Mouse (Mus musculus): ENCODE results near the gene Spef1. TPM values are rescaled to one million over a fixed set of nuclear protein-coding genes. Genes with fewer than 3 reads are reported as not detected.

Gene Spef1
- 1.3 and 1.6 TPM in 2 replicates for polyA plus RNA-seq (2012)

DNA sequence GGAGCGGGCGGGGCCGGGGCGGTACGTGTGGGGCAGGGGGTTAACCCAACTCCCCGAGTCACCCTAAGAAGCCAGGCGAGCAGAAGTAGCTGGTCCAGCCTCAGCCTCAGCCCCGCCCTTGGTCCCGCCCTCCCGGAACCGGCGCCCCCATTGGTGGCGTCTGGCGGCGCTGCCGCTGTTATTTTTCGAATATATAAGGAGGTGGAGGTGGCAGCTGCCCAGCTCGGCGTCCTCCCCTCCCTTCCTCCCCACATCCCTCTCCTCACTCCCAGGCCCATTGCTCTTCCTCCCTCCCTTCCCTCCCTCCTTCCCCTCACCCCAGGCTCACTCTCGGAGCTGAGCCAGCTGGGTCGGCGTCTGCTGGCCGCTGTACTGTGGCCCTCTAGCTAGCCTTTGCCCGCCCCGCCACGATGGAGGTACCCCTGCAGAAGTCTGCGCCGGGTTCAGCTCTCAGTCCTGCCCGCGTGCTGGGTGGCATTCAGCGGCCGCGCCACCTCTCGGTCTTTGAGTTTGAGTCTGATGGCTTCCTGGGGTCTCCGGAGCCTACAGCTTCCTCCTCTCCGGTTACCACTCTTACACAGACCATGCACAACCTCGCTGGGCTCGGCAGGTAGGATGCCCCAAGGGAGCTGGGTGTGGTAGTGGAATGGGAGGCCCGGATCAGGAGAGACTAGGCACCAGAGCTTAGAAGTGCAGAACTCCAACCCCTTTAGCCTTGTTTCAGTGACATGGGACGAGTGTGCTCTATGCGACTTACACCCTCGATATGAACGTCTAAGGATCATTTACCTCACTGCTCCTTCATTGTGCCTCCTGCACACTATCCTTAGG, at the start of gene Spef1, which contains the start of gene Cdc25b:
Gene Spef1 (minus strand): TSS at position 512 of the 831 bp plus-strand sequence.
Gene Cdc25b (plus strand): TSS at position 179 of the 831 bp plus-strand sequence.
- no peak for TF ChIP-seq GATA1 (IDR thresholded peaks at IDR 0.05; ENCODE audit: low read length)

DNA sequence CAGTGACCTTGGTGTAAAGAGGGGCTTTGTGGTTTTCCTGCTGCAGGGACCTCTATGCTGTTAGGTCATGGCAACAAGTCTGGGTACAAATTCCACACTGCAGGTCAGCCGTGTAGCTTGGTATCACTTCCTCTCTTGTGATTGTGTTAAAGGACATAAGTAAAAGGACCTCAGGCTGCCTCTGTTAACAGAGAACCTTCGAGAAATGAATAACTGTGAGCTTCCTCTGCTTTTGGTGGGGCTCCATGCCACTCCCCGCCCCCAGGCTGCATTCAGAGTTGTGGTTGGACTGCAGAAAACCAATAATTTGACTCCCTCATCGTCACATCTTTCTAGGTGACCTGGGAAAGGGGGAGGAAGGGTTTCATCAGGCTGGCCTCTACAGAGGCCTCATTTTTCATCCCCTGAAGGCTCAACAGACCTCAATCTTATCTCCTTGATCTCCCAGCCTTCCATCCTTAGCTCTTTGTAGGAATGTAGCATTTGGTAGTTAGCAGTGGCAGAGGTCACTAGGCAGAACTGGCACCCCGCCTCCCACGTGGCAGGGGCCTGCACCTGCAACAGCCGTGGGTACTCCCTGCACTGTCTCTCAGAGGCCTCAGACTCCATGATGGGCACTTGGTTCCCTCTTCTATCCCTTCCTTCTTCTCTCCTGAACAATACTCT, 48.0 kb upstream of the Spef1 start:
- TF ChIP-seq GATA1 (IDR thresholded peaks at IDR 0.05; ENCODE audit: low read length): no peak

DNA sequence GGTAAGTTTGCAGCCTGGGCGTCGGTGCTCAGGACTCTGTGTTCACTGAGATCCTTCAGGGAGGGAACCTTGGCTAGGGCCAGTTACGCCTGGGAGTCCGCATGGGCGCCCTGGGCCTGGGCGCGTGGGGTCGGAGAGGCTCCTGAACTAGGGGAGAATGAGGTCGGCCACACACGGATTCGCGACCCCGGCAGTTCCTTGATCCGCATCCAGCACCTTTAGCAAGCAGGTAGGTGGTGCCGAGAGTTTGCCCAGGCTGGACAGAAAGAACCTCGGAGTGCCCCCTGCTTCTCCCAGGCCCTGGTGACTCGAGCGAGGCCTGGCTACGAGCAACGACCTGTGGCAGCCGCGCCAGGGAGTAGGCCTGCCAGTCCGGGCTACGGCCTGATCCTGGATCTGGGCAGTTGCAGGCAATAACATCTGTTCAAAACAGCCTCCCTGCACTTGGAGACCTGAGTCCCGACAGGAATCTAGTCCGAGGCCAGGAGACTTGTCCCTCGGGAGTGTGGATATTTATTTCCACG, 47.1 kb upstream of the Spef1 start:
- TF ChIP-seq GATA1 (IDR thresholded peaks at IDR 0.05; ENCODE audit: low read length): no peak

DNA sequence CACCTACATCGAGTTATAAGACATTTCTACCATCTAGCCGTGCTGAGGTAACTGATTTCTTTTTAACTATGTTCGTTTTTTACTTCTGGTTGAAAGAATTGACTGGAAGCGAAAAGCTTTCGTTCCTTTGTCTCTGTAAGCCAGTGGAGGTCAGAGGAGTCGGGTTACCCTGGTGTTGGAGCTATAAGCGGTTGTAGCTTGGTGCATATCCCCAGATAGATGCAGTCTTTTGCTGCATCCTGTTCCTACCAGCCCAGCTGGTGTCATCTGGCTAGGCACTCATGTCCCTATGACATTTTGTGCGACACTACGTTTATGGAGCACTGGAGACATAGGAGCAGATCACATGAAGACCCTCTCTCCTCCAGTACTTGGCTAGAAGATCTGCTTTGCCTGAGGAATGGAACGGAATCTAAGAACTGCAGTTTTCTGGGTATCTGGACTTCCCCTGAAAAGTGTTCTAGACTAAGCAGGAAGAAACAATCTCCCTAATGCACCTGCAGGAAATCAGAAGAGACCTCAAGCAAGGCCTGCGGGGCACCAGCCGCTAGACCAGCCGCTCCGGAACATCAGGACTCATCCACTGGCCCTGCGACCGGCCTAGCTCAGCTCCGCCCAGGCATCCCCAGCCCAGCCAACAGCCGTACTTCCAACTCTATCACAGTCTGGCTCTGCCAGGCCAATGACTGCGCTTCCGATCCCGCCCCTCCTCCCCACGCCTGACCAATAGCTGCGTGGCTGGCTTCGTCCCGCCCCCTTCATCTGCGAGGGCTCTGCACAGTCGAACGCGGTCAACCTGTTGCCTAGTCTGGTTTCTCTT, 46.4 kb upstream of the Spef1 start, which contains the start of gene Mavs:
Gene Mavs (plus strand): TSS at position 757 of the 820 bp plus-strand sequence.
- no peak for TF ChIP-seq GATA1 (IDR thresholded peaks at IDR 0.05; ENCODE audit: low read length)

DNA sequence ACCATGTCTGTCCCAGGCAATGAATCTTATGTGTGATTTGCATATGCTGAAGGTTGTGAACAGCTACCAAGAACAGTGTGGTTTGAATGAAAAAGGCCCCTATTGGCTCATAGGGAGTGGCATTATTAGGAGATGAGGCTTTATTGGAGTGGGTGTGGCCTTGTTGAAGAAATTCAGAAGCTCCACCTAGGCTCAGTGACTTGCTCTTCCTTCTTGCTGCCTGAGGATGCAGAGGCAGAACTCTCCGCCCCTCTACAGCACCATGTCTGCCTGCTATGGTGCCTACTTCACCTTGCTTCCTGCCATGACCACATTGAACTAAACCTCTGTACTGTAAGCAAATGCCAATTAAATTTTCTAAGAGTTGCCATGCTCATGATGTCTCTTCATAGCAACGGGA, 45.5 kb upstream of the Spef1 start:
- TF ChIP-seq GATA1 (IDR thresholded peaks at IDR 0.05; ENCODE audit: low read length): no peak

DNA sequence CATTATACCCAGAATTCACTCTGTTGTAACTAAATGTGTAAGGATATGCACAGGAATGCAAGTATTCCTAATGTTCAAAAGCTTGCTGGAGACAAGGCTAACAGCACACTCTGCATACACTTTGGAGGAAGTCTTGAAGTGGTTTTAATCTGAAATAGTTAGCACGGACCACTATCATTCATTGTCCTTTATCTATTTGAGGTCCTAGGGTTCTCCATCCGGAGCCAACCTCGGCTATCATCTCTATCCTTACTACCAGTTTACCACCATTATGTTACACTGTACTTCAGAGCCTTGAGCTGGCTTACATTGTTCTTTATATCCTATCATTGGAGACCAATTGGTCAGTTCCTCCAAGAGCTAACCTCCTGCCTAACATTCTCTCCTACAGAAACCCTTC, 40.2 kb upstream of the Spef1 start:
- no peak for TF ChIP-seq GATA1 (IDR thresholded peaks at IDR 0.05; ENCODE audit: low read length)

DNA sequence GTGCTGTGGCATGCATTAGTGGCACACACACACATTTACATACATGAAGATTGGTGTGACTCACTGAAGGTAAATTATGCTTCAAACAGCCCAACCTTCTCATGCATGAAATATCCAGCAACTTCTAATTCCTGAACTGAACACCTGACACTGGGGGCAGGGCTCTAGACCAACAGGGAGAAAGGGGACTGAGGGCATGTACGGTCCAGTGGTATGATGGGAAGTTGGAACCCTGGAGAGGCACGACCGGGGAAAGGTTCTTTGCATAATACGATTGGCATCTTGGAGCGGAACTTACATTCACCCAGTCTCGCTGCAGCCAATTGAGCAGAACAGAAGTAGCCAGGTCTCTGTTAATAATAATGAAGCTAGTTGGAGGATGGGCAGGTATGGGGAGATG, 38.1 kb upstream of the Spef1 start:
- TF ChIP-seq GATA1 (IDR thresholded peaks at IDR 0.05; ENCODE audit: low read length): no peak

DNA sequence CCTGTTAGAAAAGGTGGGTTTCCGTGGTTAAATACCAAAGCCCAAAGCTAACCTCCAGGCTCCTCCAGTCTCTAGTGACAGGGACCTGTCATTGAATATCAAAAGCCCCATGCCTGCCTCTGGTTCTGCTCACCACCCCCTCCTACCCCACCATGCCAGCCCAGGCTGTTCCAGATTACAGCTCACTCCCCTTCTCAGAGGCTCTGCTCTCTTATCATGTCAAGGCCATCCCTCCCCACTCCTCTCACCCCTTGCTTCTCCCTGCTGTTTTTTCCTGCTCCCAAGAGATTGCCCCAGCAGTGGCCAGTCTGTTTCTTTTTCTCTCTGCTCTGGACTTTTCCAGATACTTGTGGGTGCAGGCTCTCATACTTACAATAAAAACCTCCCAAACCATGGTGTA, 36.5 kb upstream of the Spef1 start:
- no peak for TF ChIP-seq GATA1 (IDR thresholded peaks at IDR 0.05; ENCODE audit: low read length)

DNA sequence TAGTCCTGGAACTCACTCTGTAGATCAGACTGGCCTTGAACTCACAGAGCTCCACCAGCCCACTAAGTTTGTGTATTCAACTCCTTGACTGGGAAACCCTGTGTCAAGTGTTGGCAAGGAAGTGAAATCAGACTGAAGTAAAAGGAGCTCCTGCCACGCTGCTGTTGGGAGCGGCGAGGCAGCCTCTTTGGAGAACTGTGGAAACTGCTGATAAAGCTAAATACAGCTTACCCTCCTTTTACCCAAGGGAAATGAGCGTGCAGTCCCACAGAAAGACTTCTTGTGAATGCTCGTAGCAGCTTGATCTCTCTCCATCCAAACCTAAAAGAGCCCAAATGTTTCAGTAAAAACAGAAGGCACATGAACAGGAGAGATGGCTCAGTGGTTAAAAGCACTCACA, 35.5 kb upstream of the Spef1 start:
- TF ChIP-seq GATA1 (IDR thresholded peaks at IDR 0.05; ENCODE audit: low read length): no peak

DNA sequence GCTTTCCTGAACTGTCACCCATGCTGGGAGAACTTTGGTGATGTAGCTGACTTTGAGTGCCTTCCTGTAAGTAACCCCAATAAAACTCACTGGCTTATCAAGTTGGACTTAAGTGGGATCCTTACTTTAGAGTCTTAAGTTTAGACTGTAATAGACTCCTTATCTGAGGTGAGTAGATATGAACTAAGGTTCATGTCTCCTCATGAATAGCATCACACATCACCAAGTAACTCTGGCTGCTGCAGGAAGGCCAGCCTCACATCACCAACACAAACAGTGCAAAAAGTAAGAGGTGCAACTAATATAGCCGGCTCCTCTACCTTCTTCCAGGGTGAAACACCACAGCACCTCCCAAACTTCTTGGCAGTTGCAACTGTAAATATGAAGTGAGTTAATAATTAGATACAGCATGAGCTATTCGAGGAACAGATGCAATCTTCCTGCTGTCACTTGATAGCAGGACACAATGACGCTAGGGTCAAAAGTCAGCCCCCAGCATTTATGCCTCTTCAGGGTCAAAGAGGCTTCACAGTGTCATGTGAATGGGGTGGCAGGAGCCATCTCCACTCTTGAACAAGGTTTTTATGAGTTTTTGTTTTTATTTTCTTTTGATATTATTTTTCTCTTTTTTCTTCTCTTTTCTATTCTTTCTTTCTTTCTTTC, 34.9 kb upstream of the Spef1 start:
- no peak for TF ChIP-seq GATA1 (IDR thresholded peaks at IDR 0.05; ENCODE audit: low read length)

DNA sequence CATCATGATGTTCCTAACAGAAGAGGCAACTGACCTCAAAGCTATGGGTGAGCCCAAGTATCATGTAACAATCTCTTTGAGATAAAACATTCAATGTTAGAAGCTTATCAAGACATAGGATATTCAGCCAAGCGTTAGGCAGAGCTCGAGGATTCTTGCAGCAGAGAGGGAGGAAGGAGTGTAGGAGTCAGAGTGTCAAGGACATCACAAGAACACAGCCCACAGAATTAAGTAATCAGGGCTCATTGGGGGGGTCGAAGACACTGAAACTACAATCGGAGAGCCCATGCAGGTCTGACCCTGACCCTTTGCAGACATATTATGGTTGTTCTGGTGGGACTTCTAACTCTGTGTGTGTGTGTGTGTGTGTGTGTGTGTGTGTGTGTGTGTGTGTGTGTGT, 32.9 kb upstream of the Spef1 start:
- TF ChIP-seq GATA1 (IDR thresholded peaks at IDR 0.05; ENCODE audit: low read length): no peak

DNA sequence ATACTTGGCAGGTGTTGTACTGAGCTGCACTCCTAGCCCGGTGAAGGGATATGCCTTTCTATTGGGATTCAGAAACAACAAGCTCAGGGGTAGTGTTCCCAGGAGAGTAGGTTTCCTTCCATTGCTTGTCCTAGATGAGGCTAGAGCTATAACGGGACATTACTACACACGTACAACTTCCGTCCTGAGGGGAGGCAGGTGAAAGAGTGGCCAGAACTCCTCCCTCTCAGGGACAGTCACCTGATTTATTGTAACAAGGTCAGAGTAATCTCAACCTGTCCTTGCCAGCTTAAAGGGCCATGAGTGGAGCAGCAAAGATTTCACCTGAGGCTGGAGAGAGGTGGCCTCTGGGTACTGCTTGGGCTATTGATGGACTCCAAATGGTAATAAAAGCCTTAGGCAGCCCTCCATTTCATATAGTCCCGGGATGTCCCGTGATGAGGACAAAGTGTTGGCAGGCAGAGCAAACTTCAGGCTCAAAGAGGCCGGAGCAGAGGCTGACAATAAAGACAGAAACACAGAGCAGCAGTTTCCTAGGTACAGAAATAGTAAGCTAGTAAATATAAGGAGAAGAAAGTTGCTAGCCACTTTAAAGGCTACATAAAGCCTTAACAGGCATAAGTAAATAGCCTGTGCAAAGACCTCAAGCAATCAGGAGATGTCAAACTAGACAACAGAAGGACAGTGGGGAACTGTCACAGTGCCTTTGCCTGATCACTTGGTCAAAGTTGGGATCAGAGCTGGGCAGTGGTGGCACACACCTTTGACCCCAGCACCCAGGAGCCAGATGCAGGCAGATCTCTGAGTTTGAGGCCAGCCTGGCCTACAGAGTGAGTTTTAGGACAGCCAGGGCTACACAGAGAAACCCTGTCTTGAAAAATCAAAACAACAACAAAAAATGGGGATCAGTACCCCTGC, 29.1 kb upstream of the Spef1 start:
- no peak for TF ChIP-seq GATA1 (IDR thresholded peaks at IDR 0.05; ENCODE audit: low read length)

DNA sequence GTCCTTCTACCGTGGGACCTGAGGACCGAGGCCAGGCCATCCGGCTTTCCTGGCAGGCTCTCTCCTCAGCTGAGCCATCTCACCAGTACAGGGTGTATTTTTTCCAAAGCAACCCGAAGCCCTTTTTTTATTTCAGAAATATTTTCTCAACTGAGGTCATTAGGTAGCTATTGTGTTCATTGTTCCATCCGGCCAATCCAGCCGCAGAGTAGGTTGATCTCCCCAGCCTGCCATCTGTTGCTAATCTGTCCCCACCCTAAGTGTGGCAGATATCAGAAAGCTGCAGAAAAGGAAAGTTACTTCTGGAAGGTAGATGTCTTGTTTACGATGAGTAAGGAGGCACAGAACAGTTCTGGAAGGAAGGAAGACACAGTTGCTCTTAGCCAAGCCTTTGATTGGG, 26.7 kb upstream of the Spef1 start:
- TF ChIP-seq GATA1 (IDR thresholded peaks at IDR 0.05; ENCODE audit: low read length): peak; percentile 67

DNA sequence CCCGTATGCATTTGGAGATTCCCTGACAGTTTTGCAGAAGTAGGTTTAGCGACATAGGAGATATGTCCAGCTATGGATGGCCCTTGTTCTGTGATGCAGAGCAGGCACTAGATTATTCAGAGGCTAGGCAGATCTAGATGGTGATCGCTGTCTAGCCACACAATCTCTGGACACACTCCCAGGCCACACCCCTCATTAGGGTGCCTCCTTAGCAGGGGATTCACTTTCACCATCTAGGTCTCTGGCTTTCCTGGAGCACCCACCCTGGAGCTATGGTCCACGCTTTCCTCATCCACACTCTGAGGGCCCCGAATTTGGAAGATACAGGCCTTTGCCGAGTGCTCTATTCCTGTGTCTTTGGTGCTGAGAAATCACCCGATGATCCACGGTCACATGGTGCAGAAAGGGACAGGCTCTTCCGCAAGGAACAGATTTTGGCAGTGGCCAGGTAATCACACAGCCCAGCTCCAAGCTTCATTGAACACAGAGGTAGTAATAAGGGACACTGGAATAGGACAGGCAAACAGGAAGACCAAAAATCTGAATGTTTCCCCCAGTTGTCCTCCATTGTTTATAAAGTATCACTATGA, 24.0 kb upstream of the Spef1 start:
- no peak for TF ChIP-seq GATA1 (IDR thresholded peaks at IDR 0.05; ENCODE audit: low read length)

Data from G1E-ER4 (cell line).